Mouse (Mus musculus): ENCODE measurements at regions not wholly inside any gene's neighbourhood (a gene's known extent, or its start where the extent isn't known, plus 50 kb on each side); places are given as distances from the start of the nearest gene placed in this dataset.

DNA sequence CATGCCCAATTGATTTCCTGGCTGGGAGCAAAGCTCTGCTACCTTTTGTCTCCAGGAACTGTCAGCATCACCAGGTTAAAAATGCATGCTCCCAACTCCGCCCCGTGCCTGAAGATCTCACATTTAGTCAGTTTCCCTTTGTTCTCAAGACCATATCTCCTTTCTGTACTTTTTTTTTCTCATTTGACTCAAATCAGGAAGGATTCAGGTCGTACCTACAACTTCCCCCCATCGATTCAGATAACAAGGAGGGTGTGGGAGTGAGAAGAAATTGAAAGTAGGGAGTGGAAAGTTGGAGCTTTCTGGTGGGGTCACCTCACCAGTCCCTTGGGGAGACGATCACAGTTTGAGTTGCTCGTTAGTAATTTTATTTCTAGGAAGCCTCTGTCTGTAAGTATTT, 141.2 kb upstream of the Klf3 start:
- no peak overlapping the region for H3ac ChIP-seq (ENCODE audit: control insufficient read depth, insufficient read length, low read depth)
- H3K79me2 ChIP-seq (ENCODE audit: control insufficient read depth, insufficient read depth), result no peaks in the 10 kb centered on the region
- no peaks in the 10 kb centered on the region for H3K27me3 ChIP-seq (ENCODE audit: control insufficient read depth, insufficient read depth, insufficient read length)
- H3K79me3 ChIP-seq (ENCODE audit: low read depth), result no peaks in the 10 kb centered on the region
- no peaks in the 10 kb centered on the region for H3K36me3 ChIP-seq (ENCODE audit: control insufficient read depth, insufficient read depth)
- TF ChIP-seq USF1 (IDR thresholded peaks at IDR 0.05; ENCODE audit: low read depth) (no peak), MAX (IDR thresholded peaks at IDR 0.05) (no peak), CEBPB (IDR thresholded peaks at IDR 0.05; ENCODE audit: low read depth) (no peak), MYOD1 (IDR thresholded peaks at IDR 0.05; ENCODE audit: control insufficient read depth, insufficient read length, low read depth) (no peak), MYOG (IDR thresholded peaks at IDR 0.05; ENCODE audit: control insufficient read depth, extremely low read depth, insufficient read length) (no peak), FOSL1 (IDR thresholded peaks at IDR 0.05; ENCODE audit: insufficient read depth, low read length, poor library complexity, severe bottlenecking) (no peak), CTCF (IDR thresholded peaks at IDR 0.05; ENCODE audit: control insufficient read depth, insufficient read depth, insufficient read length) (no peak)
- H3K4me3 ChIP-seq (ENCODE audit: insufficient read depth, poor library complexity, severe bottlenecking), result no peak overlapping the region

GRCm38 (mm10) chr5:64662476-64662875, 140.7 kb upstream of the Klf3 start:
- Histone ChIP-seq H3K79me3 (ENCODE audit: low read depth) (no peaks in the 10 kb centered on the region), H3ac (ENCODE audit: control insufficient read depth, insufficient read length, low read depth) (no peak overlapping the region), H3K27me3 (ENCODE audit: control insufficient read depth, insufficient read depth, insufficient read length) (no peaks in the 10 kb centered on the region), H3K4me3 (ENCODE audit: insufficient read depth, poor library complexity, severe bottlenecking) (no peak overlapping the region), H3K79me2 (ENCODE audit: control insufficient read depth, insufficient read depth) (no peaks in the 10 kb centered on the region), H3K36me3 (ENCODE audit: control insufficient read depth, insufficient read depth) (no peaks in the 10 kb centered on the region)
- TF ChIP-seq MAX (IDR thresholded peaks at IDR 0.05), result no peak
- TF ChIP-seq MYOG (IDR thresholded peaks at IDR 0.05; ENCODE audit: control insufficient read depth, extremely low read depth, insufficient read length), result no peak
- no peak for TF ChIP-seq CEBPB (IDR thresholded peaks at IDR 0.05; ENCODE audit: low read depth)
- no peak for TF ChIP-seq MYOD1 (IDR thresholded peaks at IDR 0.05; ENCODE audit: control insufficient read depth, insufficient read length, low read depth)
- no peak for TF ChIP-seq USF1 (IDR thresholded peaks at IDR 0.05; ENCODE audit: low read depth)
- TF ChIP-seq FOSL1 (IDR thresholded peaks at IDR 0.05; ENCODE audit: insufficient read depth, low read length, poor library complexity, severe bottlenecking), result no peak
- no peak for TF ChIP-seq CTCF (IDR thresholded peaks at IDR 0.05; ENCODE audit: control insufficient read depth, insufficient read depth, insufficient read length)

DNA sequence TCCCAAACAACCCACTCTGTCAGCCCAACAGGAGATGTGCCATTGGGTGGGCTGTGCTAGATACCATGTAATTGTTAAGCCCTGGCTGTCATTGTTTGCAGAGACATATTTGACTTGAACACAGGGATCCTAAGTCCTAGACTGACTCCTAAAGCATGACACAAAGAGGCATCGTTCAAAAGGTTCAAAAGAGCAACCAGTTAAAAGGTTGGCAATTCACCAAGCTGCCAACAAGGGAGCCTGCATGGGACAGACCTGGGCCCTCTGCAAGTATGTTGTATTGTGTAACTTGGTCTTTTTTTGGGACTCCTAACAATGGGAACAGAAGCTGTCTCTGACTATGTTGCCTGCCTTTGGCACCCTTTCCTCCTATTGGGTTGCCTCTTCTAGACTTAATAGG, 139.4 kb upstream of the Klf3 start:
- H3K36me3 ChIP-seq (ENCODE audit: control insufficient read depth, insufficient read depth), result no peaks in the 10 kb centered on the region
- TF ChIP-seq MYOD1 (IDR thresholded peaks at IDR 0.05; ENCODE audit: control insufficient read depth, insufficient read length, low read depth) (no peak), USF1 (IDR thresholded peaks at IDR 0.05; ENCODE audit: low read depth) (no peak), MAX (IDR thresholded peaks at IDR 0.05) (no peak), FOSL1 (IDR thresholded peaks at IDR 0.05; ENCODE audit: insufficient read depth, low read length, poor library complexity, severe bottlenecking) (no peak), MYOG (IDR thresholded peaks at IDR 0.05; ENCODE audit: control insufficient read depth, extremely low read depth, insufficient read length) (no peak), CEBPB (IDR thresholded peaks at IDR 0.05; ENCODE audit: low read depth) (no peak), CTCF (IDR thresholded peaks at IDR 0.05; ENCODE audit: control insufficient read depth, insufficient read depth, insufficient read length) (no peak)
- H3K4me3 ChIP-seq (ENCODE audit: insufficient read depth, poor library complexity, severe bottlenecking), result no peak overlapping the region
- no peaks in the 10 kb centered on the region for H3K27me3 ChIP-seq (ENCODE audit: control insufficient read depth, insufficient read depth, insufficient read length)
- no peak overlapping the region for H3ac ChIP-seq (ENCODE audit: control insufficient read depth, insufficient read length, low read depth)
- no peaks in the 10 kb centered on the region for H3K79me2 ChIP-seq (ENCODE audit: control insufficient read depth, insufficient read depth)
- H3K79me3 ChIP-seq (ENCODE audit: low read depth), result no peaks in the 10 kb centered on the region

- Histone ChIP-seq H3K4me3 (ENCODE audit: insufficient read depth, poor library complexity, severe bottlenecking) (no peak overlapping the region), H3K79me2 (ENCODE audit: control insufficient read depth, insufficient read depth) (no peaks in the 10 kb centered on the region), H3K36me3 (ENCODE audit: control insufficient read depth, insufficient read depth) (no peaks in the 10 kb centered on the region), H3ac (ENCODE audit: control insufficient read depth, insufficient read length, low read depth) (no peak overlapping the region), H3K79me3 (ENCODE audit: low read depth) (no peaks in the 10 kb centered on the region), H3K27me3 (ENCODE audit: control insufficient read depth, insufficient read depth, insufficient read length) (no peaks in the 10 kb centered on the region)
- TF ChIP-seq MYOG (IDR thresholded peaks at IDR 0.05; ENCODE audit: control insufficient read depth, extremely low read depth, insufficient read length) (no peak), FOSL1 (IDR thresholded peaks at IDR 0.05; ENCODE audit: insufficient read depth, low read length, poor library complexity, severe bottlenecking) (no peak), MYOD1 (IDR thresholded peaks at IDR 0.05; ENCODE audit: control insufficient read depth, insufficient read length, low read depth) (no peak), USF1 (IDR thresholded peaks at IDR 0.05; ENCODE audit: low read depth) (no peak), CTCF (IDR thresholded peaks at IDR 0.05; ENCODE audit: control insufficient read depth, insufficient read depth, insufficient read length) (no peak), MAX (IDR thresholded peaks at IDR 0.05) (no peak), CEBPB (IDR thresholded peaks at IDR 0.05; ENCODE audit: low read depth) (no peak)
Observed at GRCm38 (mm10) chr5:64665064-64665463, 138.1 kb upstream of the Klf3 start.

GRCm38 (mm10) chr5:64666256-64666655, 136.9 kb upstream of the Klf3 start:
- Histone ChIP-seq H3K27me3 (ENCODE audit: control insufficient read depth, insufficient read depth, insufficient read length) (no peaks in the 10 kb centered on the region), H3K79me2 (ENCODE audit: control insufficient read depth, insufficient read depth) (no peaks in the 10 kb centered on the region), H3ac (ENCODE audit: control insufficient read depth, insufficient read length, low read depth) (no peak overlapping the region), H3K36me3 (ENCODE audit: control insufficient read depth, insufficient read depth) (no peaks in the 10 kb centered on the region), H3K4me3 (ENCODE audit: insufficient read depth, poor library complexity, severe bottlenecking) (no peak overlapping the region), H3K79me3 (ENCODE audit: low read depth) (no peaks in the 10 kb centered on the region)
- no peak for TF ChIP-seq USF1 (IDR thresholded peaks at IDR 0.05; ENCODE audit: low read depth)
- no peak for TF ChIP-seq MAX (IDR thresholded peaks at IDR 0.05)
- no peak for TF ChIP-seq MYOG (IDR thresholded peaks at IDR 0.05; ENCODE audit: control insufficient read depth, extremely low read depth, insufficient read length)
- no peak for TF ChIP-seq FOSL1 (IDR thresholded peaks at IDR 0.05; ENCODE audit: insufficient read depth, low read length, poor library complexity, severe bottlenecking)
- TF ChIP-seq CEBPB (IDR thresholded peaks at IDR 0.05; ENCODE audit: low read depth), result no peak
- no peak for TF ChIP-seq CTCF (IDR thresholded peaks at IDR 0.05; ENCODE audit: control insufficient read depth, insufficient read depth, insufficient read length)
- no peak for TF ChIP-seq MYOD1 (IDR thresholded peaks at IDR 0.05; ENCODE audit: control insufficient read depth, insufficient read length, low read depth)

DNA sequence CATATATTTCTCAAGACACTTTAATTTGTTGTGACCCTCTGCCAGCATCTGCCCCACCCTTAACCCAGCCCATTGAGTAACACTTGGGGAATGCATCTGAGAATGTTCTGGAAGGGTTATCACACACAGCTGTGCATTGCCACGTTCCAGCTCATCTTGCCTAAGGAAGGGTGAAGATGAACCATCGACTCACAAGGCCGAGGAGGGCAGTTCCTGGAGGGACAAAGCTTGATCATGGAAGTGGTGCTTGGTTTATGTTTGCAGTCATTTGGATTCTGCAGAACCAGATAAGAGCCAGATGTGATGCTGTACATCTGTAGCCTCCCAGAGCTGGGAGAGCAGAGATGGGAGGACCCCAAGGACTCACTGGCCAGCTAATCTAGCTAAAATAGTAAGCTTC, 136.1 kb upstream of the Klf3 start:
- Histone ChIP-seq H3K27me3 (ENCODE audit: control insufficient read depth, insufficient read depth, insufficient read length) (no peaks in the 10 kb centered on the region), H3ac (ENCODE audit: control insufficient read depth, insufficient read length, low read depth) (no peak overlapping the region), H3K4me3 (ENCODE audit: insufficient read depth, poor library complexity, severe bottlenecking) (no peak overlapping the region), H3K79me2 (ENCODE audit: control insufficient read depth, insufficient read depth) (no peaks in the 10 kb centered on the region), H3K79me3 (ENCODE audit: low read depth) (no peaks in the 10 kb centered on the region), H3K36me3 (ENCODE audit: control insufficient read depth, insufficient read depth) (no peaks in the 10 kb centered on the region)
- TF ChIP-seq MAX (IDR thresholded peaks at IDR 0.05) (peak; percentile 71), CEBPB (IDR thresholded peaks at IDR 0.05; ENCODE audit: low read depth) (peak; percentile 59), MYOD1 (IDR thresholded peaks at IDR 0.05; ENCODE audit: control insufficient read depth, insufficient read length, low read depth) (peak; percentile 70), CTCF (IDR thresholded peaks at IDR 0.05; ENCODE audit: control insufficient read depth, insufficient read depth, insufficient read length) (no peak), FOSL1 (IDR thresholded peaks at IDR 0.05; ENCODE audit: insufficient read depth, low read length, poor library complexity, severe bottlenecking) (peak; percentile 28)
